Mouse (Mus musculus): ENCODE results near the gene Cnot4.

DNA sequence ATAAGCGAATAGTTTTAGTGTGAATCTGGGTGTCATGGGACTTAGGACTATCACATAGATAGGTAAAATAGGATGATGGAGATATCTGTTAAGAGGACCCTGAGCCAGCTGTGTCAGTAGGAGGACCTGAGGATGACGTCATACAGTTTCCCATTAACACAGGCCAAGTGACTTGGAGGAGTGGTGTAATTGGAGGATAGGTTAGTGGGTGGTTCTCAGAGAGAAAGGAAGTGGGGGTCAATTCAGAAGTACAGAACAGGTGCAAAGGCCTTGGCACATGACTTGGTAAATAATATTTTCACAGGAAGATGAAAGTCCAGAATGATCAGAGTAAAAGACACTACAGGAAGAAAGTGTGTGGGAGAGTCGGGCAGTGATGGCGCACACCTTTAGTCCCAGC is 39.7 kb upstream of the Cnot4 start:
- TF ChIP-seq EP300 (IDR thresholded peaks at IDR 0.05; ENCODE audit: insufficient read depth, low read depth, low read length) (no peak), POLR2A (IDR thresholded peaks at IDR 0.05; ENCODE audit: insufficient read depth, low read depth, low read length) (no peak), CTCF (IDR thresholded peaks at IDR 0.05) (no peak)
